Mouse (Mus musculus): ENCODE results near the gene Emilin2. TPM values are rescaled to one million over a fixed set of nuclear protein-coding genes. Genes with fewer than 3 reads are reported as not detected.
A peak's percentile ranks its signal among the peaks of the same experiment; 100 is the strongest.

Gene Emilin2
- 3.2 TPM for polyA plus RNA-seq (2012; fragmentation: generic; extraction: Trizol)

DNA sequence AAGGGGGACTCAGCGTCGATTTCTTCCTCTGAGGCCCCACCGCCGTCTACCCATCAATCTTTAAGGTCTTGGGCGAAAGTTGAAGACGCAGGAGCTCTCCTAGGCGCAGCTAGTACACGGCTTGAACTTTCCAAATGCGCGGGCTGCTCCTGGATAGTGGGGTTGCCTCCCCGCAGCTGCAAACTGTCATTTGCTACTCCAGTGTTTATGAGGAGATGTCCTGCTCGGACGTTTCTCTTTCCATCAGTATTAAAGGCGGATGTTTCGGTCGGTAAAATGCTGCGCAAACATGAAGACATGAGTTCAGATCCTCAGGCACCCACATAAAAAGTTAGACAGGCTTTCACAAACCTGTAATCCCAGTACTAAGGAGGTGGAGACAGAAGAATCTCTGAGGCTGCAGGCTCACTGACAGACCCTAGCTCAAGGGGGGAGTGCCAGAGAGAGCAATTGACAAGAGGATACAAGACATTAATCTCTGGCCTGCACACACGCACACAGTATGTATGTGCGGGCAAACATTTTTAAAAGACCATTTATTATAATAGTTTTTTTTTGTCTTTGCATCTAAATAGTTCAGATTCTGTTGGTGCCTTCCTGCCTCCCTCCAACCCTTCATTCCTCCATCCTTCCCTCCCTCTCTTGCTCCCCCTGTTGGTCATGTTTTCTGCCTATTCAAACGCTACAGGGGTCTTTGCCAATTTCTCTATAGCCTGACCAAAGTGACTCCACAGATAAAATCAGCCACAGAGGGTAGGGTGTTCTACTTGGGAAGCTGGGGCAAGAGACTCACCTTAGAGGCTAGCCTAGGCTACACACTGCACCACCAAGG, at the start of gene Emilin2:
Gene Emilin2 (minus strand): TSS at position 639 of the 832 bp plus-strand sequence.
- Histone ChIP-seq H3K79me2 (ENCODE audit: control insufficient read depth, insufficient read depth) (no peaks in the 10 kb centered on the region), H3ac (ENCODE audit: control insufficient read depth, insufficient read length) (no peak within 1 kb of the TSS), H3K4me2 (ENCODE audit: low read depth) (peak within 1 kb of the TSS; percentile 79), H3K27me3 (ENCODE audit: control insufficient read depth, insufficient read depth, insufficient read length) (no peaks in the 10 kb centered on the region), H3K4me3 (peak within 1 kb of the TSS; percentile 19), H3K36me3 (ENCODE audit: control insufficient read depth, insufficient read depth) (no peaks in the 10 kb centered on the region)
- no peak for TF ChIP-seq POLR2AphosphoS2 (IDR thresholded peaks at IDR 0.05; ENCODE audit: insufficient read length, low read depth)

DNA sequence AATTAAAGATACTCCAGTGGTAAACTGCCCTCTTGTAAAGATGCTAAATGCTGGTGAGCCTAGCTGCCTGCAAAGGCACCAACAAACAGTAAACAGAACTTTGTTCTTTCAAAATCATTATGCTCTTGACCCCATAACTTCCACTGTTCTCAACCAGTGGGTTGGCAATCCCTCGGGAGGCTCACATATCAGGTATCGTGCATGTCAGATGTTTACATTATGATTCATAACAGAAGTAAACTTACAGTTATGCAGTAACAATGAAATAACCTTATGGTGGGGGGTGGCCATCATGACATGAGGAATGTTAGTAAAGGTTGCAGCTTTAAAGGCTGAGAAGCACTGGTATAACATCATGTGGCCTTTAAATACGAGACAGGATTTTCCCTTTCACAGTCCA, 43.7 kb upstream of the Emilin2 start:
- H3K36me3 ChIP-seq (ENCODE audit: control insufficient read depth, insufficient read depth) = peaks cover 25% of the 10 kb centered on the region
- H3ac ChIP-seq (ENCODE audit: control insufficient read depth, insufficient read length) = no peak overlapping the region
- H3K4me3 ChIP-seq = no peak overlapping the region
- H3K79me2 ChIP-seq (ENCODE audit: control insufficient read depth, insufficient read depth) = no peaks in the 10 kb centered on the region
- peak overlapping the region; percentile 60 for H3K4me2 ChIP-seq (ENCODE audit: low read depth)
- TF ChIP-seq REST (IDR thresholded peaks at IDR 0.05; ENCODE audit: insufficient read depth, insufficient read length) (no peak), POLR2AphosphoS2 (IDR thresholded peaks at IDR 0.05; ENCODE audit: insufficient read length, low read depth) (no peak), CEBPB (IDR thresholded peaks at IDR 0.05; ENCODE audit: insufficient read depth, poor library complexity, severe bottlenecking) (no peak), TCF3 (IDR thresholded peaks at IDR 0.05; ENCODE audit: insufficient read length, low read depth) (no peak), POLR2A (IDR thresholded peaks at IDR 0.05; ENCODE audit: insufficient read length, low read depth) (no peak), MYOG (IDR thresholded peaks at IDR 0.05; ENCODE audit: control insufficient read depth in 1 of 3, insufficient read depth in 1 of 3, insufficient read length in 2 of 3, low read depth in 2 of 3) (no peak), SRF (IDR thresholded peaks at IDR 0.05; ENCODE audit: control insufficient read depth, insufficient read length, low read depth) (no peak), TCF12 (IDR thresholded peaks at IDR 0.05; ENCODE audit: insufficient read depth, poor library complexity, severe bottlenecking) (no peak), MYOD1 (IDR thresholded peaks at IDR 0.05; ENCODE audit: control insufficient read depth in 1 of 3, insufficient read length in 2 of 3, low read depth in 2 of 3) (no peak), USF1 (IDR thresholded peaks at IDR 0.05; ENCODE audit: low read depth) (no peak), E2F4 (IDR thresholded peaks at IDR 0.05; ENCODE audit: insufficient read depth) (no peak), MAX (IDR thresholded peaks at IDR 0.05; ENCODE audit: low read depth) (no peak)
- no peaks in the 10 kb centered on the region for H3K27me3 ChIP-seq (ENCODE audit: control insufficient read depth, insufficient read depth, insufficient read length)

GRCm38 (mm10) chr17:71354205-71354604, 42.4 kb upstream of the Emilin2 start:
- no peak overlapping the region for H3K4me2 ChIP-seq (ENCODE audit: low read depth)
- H3K79me2 ChIP-seq (ENCODE audit: control insufficient read depth, insufficient read depth) = no peaks in the 10 kb centered on the region
- no peak overlapping the region for H3K4me3 ChIP-seq
- no peaks in the 10 kb centered on the region for H3K27me3 ChIP-seq (ENCODE audit: control insufficient read depth, insufficient read depth, insufficient read length)
- no peak overlapping the region for H3ac ChIP-seq (ENCODE audit: control insufficient read depth, insufficient read length)
- TF ChIP-seq USF1 (IDR thresholded peaks at IDR 0.05; ENCODE audit: low read depth) = no peak
- TF ChIP-seq SRF (IDR thresholded peaks at IDR 0.05; ENCODE audit: control insufficient read depth, insufficient read length, low read depth) = no peak
- TF ChIP-seq MYOD1 (IDR thresholded peaks at IDR 0.05; ENCODE audit: control insufficient read depth in 1 of 3, insufficient read length in 2 of 3, low read depth in 2 of 3) = peak in 1 of 3 experiments; percentile 38
- TF ChIP-seq REST (IDR thresholded peaks at IDR 0.05; ENCODE audit: insufficient read depth, insufficient read length) = no peak
- peak in 1 of 3 experiments; percentile 50 for TF ChIP-seq MYOG (IDR thresholded peaks at IDR 0.05; ENCODE audit: control insufficient read depth in 1 of 3, insufficient read depth in 1 of 3, insufficient read length in 2 of 3, low read depth in 2 of 3)
- peaks cover 23% of the 10 kb centered on the region for H3K36me3 ChIP-seq (ENCODE audit: control insufficient read depth, insufficient read depth)

GRCm38 (mm10) chr17:71348188-71348587, 36.4 kb upstream of the Emilin2 start:
- Histone ChIP-seq H3ac (ENCODE audit: control insufficient read depth, insufficient read length) (no peak overlapping the region), H3K36me3 (ENCODE audit: control insufficient read depth, insufficient read depth) (peaks cover 38% of the 10 kb centered on the region), H3K27me3 (ENCODE audit: control insufficient read depth, insufficient read depth, insufficient read length) (no peaks in the 10 kb centered on the region), H3K79me2 (ENCODE audit: control insufficient read depth, insufficient read depth) (no peaks in the 10 kb centered on the region), H3K4me2 (ENCODE audit: low read depth) (no peak overlapping the region), H3K4me3 (no peak overlapping the region)
- no peak for TF ChIP-seq TCF12 (IDR thresholded peaks at IDR 0.05; ENCODE audit: insufficient read depth, poor library complexity, severe bottlenecking)
- no peak for TF ChIP-seq MAX (IDR thresholded peaks at IDR 0.05; ENCODE audit: low read depth)
- TF ChIP-seq SRF (IDR thresholded peaks at IDR 0.05; ENCODE audit: control insufficient read depth, insufficient read length, low read depth) = no peak
- no peak for TF ChIP-seq POLR2A (IDR thresholded peaks at IDR 0.05; ENCODE audit: insufficient read length, low read depth)
- TF ChIP-seq MYOG (IDR thresholded peaks at IDR 0.05; ENCODE audit: control insufficient read depth in 1 of 3, insufficient read depth in 1 of 3, insufficient read length in 2 of 3, low read depth in 2 of 3) = no peak
- no peak for TF ChIP-seq MYOD1 (IDR thresholded peaks at IDR 0.05; ENCODE audit: control insufficient read depth in 1 of 3, insufficient read length in 2 of 3, low read depth in 2 of 3)
- no peak for TF ChIP-seq POLR2AphosphoS2 (IDR thresholded peaks at IDR 0.05; ENCODE audit: insufficient read length, low read depth)
- TF ChIP-seq TCF3 (IDR thresholded peaks at IDR 0.05; ENCODE audit: insufficient read length, low read depth) = no peak
- no peak for TF ChIP-seq CEBPB (IDR thresholded peaks at IDR 0.05; ENCODE audit: insufficient read depth, poor library complexity, severe bottlenecking)
- TF ChIP-seq REST (IDR thresholded peaks at IDR 0.05; ENCODE audit: insufficient read depth, insufficient read length) = no peak
- TF ChIP-seq USF1 (IDR thresholded peaks at IDR 0.05; ENCODE audit: low read depth) = no peak
- TF ChIP-seq E2F4 (IDR thresholded peaks at IDR 0.05; ENCODE audit: insufficient read depth) = no peak

DNA sequence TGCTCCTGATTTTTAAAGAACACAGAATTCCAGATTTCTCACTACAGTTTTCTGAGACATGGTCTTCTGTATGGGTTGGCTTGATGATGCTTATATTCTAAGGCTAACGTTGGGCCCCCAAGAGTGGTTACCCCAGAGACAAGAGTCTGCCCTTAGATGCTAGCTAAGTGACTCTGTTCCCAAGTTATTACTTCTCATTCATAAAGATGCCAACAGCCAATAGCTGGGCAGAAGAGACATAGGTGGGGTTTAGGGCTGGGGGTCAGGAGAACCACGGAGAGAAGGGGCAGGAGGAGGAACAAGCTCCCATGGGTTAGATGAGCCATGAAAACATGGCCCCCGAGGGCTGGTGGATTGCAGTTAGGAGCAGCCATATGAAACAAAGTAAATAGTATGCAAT, 30.2 kb upstream of the Emilin2 start:
- TF ChIP-seq TCF12 (IDR thresholded peaks at IDR 0.05; ENCODE audit: insufficient read depth, poor library complexity, severe bottlenecking) (no peak), USF1 (IDR thresholded peaks at IDR 0.05; ENCODE audit: low read depth) (no peak), POLR2AphosphoS2 (IDR thresholded peaks at IDR 0.05; ENCODE audit: insufficient read length, low read depth) (no peak), MAX (IDR thresholded peaks at IDR 0.05; ENCODE audit: low read depth) (no peak), REST (IDR thresholded peaks at IDR 0.05; ENCODE audit: insufficient read depth, insufficient read length) (no peak), CEBPB (IDR thresholded peaks at IDR 0.05; ENCODE audit: insufficient read depth, poor library complexity, severe bottlenecking) (no peak)
- Histone ChIP-seq H3ac (ENCODE audit: control insufficient read depth, insufficient read length) (no peak overlapping the region), H3K4me3 (no peak overlapping the region), H3K4me2 (ENCODE audit: low read depth) (no peak overlapping the region), H3K27me3 (ENCODE audit: control insufficient read depth, insufficient read depth, insufficient read length) (no peaks in the 10 kb centered on the region), H3K36me3 (ENCODE audit: control insufficient read depth, insufficient read depth) (peaks cover 13% of the 10 kb centered on the region), H3K79me2 (ENCODE audit: control insufficient read depth, insufficient read depth) (no peaks in the 10 kb centered on the region)
